Mouse (Mus musculus): Measurements from ENCODE around the gene Smc3.

DNA sequence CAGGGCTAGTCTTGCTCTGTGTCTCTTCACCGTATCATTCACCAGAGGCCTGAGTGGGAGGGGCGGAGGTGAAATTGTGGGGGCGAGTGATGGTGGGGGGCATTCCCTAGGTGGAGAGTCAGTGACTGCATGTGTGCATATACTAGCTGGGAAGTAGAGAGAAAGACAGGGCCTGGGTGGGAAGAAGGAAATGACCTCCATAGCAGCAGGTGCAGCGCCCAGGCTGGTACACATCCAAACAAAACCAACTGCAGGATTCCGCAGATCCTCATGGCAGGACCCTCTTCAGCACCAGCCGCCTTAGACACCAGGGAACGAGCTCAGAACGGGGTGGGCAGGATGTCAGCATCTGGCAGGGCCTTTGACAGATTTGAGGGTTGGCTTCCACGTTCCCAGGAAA, 52.1 kb downstream of the Smc3 start:
- no peak for TF ChIP-seq POLR2A (IDR thresholded peaks at IDR 0.05; ENCODE audit: insufficient read length, low read depth)
- no peak for TF ChIP-seq TCF12 (IDR thresholded peaks at IDR 0.05; ENCODE audit: insufficient read depth, poor library complexity, severe bottlenecking)
- TF ChIP-seq MYOG (IDR thresholded peaks at IDR 0.05; ENCODE audit: control insufficient read depth in 1 of 3, insufficient read depth in 1 of 3, insufficient read length in 2 of 3, low read depth in 2 of 3): peak in 1 of 3 experiments; percentile 47
- TF ChIP-seq USF1 (IDR thresholded peaks at IDR 0.05; ENCODE audit: low read depth): no peak
- TF ChIP-seq REST (IDR thresholded peaks at IDR 0.05; ENCODE audit: insufficient read depth, insufficient read length): no peak
- no peak for TF ChIP-seq MAX (IDR thresholded peaks at IDR 0.05; ENCODE audit: low read depth)
- no peak for TF ChIP-seq E2F4 (IDR thresholded peaks at IDR 0.05; ENCODE audit: insufficient read depth)
- peak in 2 of 3 experiments; percentile 53 to 61 for TF ChIP-seq MYOD1 (IDR thresholded peaks at IDR 0.05; ENCODE audit: control insufficient read depth in 1 of 3, insufficient read length in 2 of 3, low read depth in 2 of 3)

Measured in myocyte (in vitro differentiated cells).